Mouse (Mus musculus) liver, adult 2 months (tissue): ENCODE measurements around the gene Cntrl.

Experiments used
- CTCF ChIP-seq: fragments of 200-500 bp; IDR thresholded peaks from 2 replicates; pipeline ENCODE4 v1.5.1; 2011; ENCODE audit warnings: low read depth, low read length, control low read depth
- POLR2A ChIP-seq: fragments of 200-500 bp; IDR thresholded peaks from 2 replicates; pipeline ENCODE4 v1.6.1; 2011; ENCODE audit warnings: low read length, control low read depth; ENCODE audit not compliant: insufficient read depth; ENCODE audit errors: extremely low read depth

GRCm38 (mm10) chr2:35131491-35131890 lies 22.2 kb downstream of the Cntrl start:
- TF ChIP-seq CTCF = no peak
- no peak for TF ChIP-seq POLR2A
